Comparison of ENCODE assay signal across 9 mouse cellular contexts in genomic region chr9:110871030-110871429, GRCm38 (mm10). TPM values are rescaled to one million over a fixed set of nuclear protein-coding genes. Genes with fewer than 3 reads are reported as not detected.
DNase-seq lines count a peak whose midpoint lies in the region.
"Had no signal": no experiment of that assay in that cellular context is flagged by ENCODE, and none has a peak within 500 bp of the region (broad histone marks: within the 10 kb centered on the region; RNA-seq: fewer than 3 reads in every experiment).

No protein-coding gene starts in this region.

- H3K27me3 ChIP-seq in limb, embryonic 10.5 days (ENCODE audit: low read depth, poor library complexity, severe bottlenecking), result peaks cover 54% of the 10 kb centered on the region

- H3K36me3 ChIP-seq in limb, embryonic 10.5 days, result no peaks in the 10 kb centered on the region
- H3K36me3 ChIP-seq: heart, embryonic 15.5 days had no signal

- H3K4me1 ChIP-seq in limb, embryonic 10.5 days, result peaks cover 42% of the 10 kb centered on the region

- H3K27ac ChIP-seq in limb, embryonic 10.5 days, result no peak overlapping the region
- H3K27ac ChIP-seq: heart, embryonic 15.5 days had no signal

- DNase-seq in adrenal gland, adult 18-20 months (ENCODE audit: low spot score in 2 of 2), result peak; percentile 55 to 59
- no peak for DNase-seq in adrenal gland, adult 8-10 months
- DNase-seq in ovary, postnatal 14 days (ENCODE audit: low spot score), result peak; percentile 37
- DNase-seq in ovary, adult 18-20 months (ENCODE audit: low spot score), result no peak
- peak; percentile 22 for DNase-seq in cerebellum, adult 11-12 months
- DNase-seq in heart, postnatal 36 days, result peak; percentile 63 to 64
- peak; percentile 77 for DNase-seq in limb, embryonic 10.5 days (ENCODE audit: low spot score)
- DNase-seq in retina, adult 2 months (ENCODE audit: low read depth, low spot score), result peak; percentile 18

- H3K9me3 ChIP-seq in limb, embryonic 10.5 days (replicated peaks), result no peaks in the 10 kb centered on the region
- H3K9me3 ChIP-seq: heart, embryonic 15.5 days had no signal

- no peak overlapping the region for H3K4me3 ChIP-seq in limb, embryonic 10.5 days
- H3K4me3 ChIP-seq: heart, embryonic 15.5 days had no signal

- intact Hi-C loops in heart, postnatal 36 days (cut with DNase I), result loop anchor here (2.0 to 5.0 kb wide), 4 partner anchors 88 to 459 kb away; no protein-coding TSS in a partner anchor

- 22% methylated on average over 7 of the region's 7 CpGs for WGBS in limb, embryonic 10.5 days

RNA-seq across cellular contexts. Expression of gene Als2cl, which starts 8.6 kb away (rescaled TPM):
- 10 to 100 TPM; 16.5 to 32.6 TPM for total RNA-seq in adrenal gland, adult 18-20 months (2021)
- 10 to 100 TPM; 16.4 to 43.7 (median 30.2) TPM for total RNA-seq in adrenal gland, adult 8-10 months (2022)
- total RNA-seq in heart, postnatal 36 days (2021), result 10 to 100 TPM; 15.3 to 15.5 TPM
- polyA plus RNA-seq in limb, embryonic 10.5 days (2016; fragmentation: Nextera tagmentation; extraction: Ambion mirVana), result 1.8 and 1.9 TPM in 2 replicates

RNA-seq across cellular contexts. Expression of gene Tmie, which starts 8.9 kb away (rescaled TPM):
- 1 to 10 TPM; 2.1 to 4.7 TPM for total RNA-seq in adrenal gland, adult 18-20 months (2021)
- total RNA-seq in adrenal gland, adult 8-10 months (2022), result 1 to 10 TPM; 2.3 to 7.5 (median 5.1) TPM
- 1 to 10 TPM; 1.2 to 1.3 TPM for total RNA-seq in heart, postnatal 36 days (2021)
- 0.09 TPM in 1 of 2 replicates, not detected in the other for polyA plus RNA-seq in limb, embryonic 10.5 days (2016; fragmentation: Nextera tagmentation; extraction: Ambion mirVana)

RNA-seq across cellular contexts. Expression of gene Prss50, which starts 13.3 kb away (rescaled TPM):
- not detected for total RNA-seq in adrenal gland, adult 18-20 months (2021)
- not detected for total RNA-seq in adrenal gland, adult 8-10 months (2022)
- total RNA-seq in heart, postnatal 36 days (2021), result not detected
- 0.69 and 0.83 TPM in 2 replicates for polyA plus RNA-seq in limb, embryonic 10.5 days (2016; fragmentation: Nextera tagmentation; extraction: Ambion mirVana)
- polyA plus RNA-seq: heart, embryonic 15.5 days had no signal

RNA-seq across cellular contexts. Expression of gene Prss46, which starts 26.7 kb away (rescaled TPM):
- total RNA-seq in adrenal gland, adult 18-20 months (2021), result not detected
- total RNA-seq in adrenal gland, adult 8-10 months (2022), result not detected
- total RNA-seq in heart, postnatal 36 days (2021), result not detected
- polyA plus RNA-seq in limb, embryonic 10.5 days (2016; fragmentation: Nextera tagmentation; extraction: Ambion mirVana), result not detected in 2 replicates

RNA-seq across cellular contexts. Expression of gene Prss45, which starts 36.6 kb away (rescaled TPM):
- total RNA-seq in adrenal gland, adult 18-20 months (2021), result not detected
- total RNA-seq in adrenal gland, adult 8-10 months (2022), result under 1 TPM in 1 of 4 experiments, not detected in 3; 0.24 TPM
- total RNA-seq in heart, postnatal 36 days (2021), result not detected
- not detected in 2 replicates for polyA plus RNA-seq in limb, embryonic 10.5 days (2016; fragmentation: Nextera tagmentation; extraction: Ambion mirVana)
- polyA plus RNA-seq: heart, embryonic 15.5 days had no signal

Comparison
In these comparisons a context has a peak if more than half of its experiments do, and no peak if none do; other contexts are left out.
1. DNase-seq: peak in adrenal gland, adult 18-20 months (2 of 2), ovary, postnatal 14 days (single experiment), cerebellum, adult 11-12 months (single experiment), heart, postnatal 36 days (2 of 2), limb, embryonic 10.5 days (single experiment) and retina, adult 2 months (single experiment); none in adrenal gland, adult 8-10 months (single experiment) and ovary, adult 18-20 months (single experiment).